Mouse (Mus musculus): ENCODE results near the gene Kif13a. TPM values are rescaled to one million over a fixed set of nuclear protein-coding genes. Genes with fewer than 3 reads are reported as not detected.

Kif13a gene
- total and polyA plus RNA-seq, 3 experiments, result 1.2 to 1.7 TPM; not detected in 1

GRCm38 (mm10) chr13:46859173-46859572 lies 70.5 kb downstream of the Kif13a start:
- Histone ChIP-seq H3K9ac (ENCODE audit: control insufficient read depth, low read depth, low read length, poor library complexity, severe bottlenecking) (no peak overlapping the region), H3K27ac (ENCODE audit: control insufficient read depth, low read depth, low read length) (no peak overlapping the region), H3K36me3 (ENCODE audit: control insufficient read depth in 1 of 2, insufficient read depth in 2 of 2, low read length in 2 of 2) (peaks cover 0 to 12% of the 10 kb centered on the region in 2 experiments; a peak in 2 of 4 replicates), H3K4me1 (ENCODE audit: control insufficient read depth in 1 of 2, insufficient read depth in 2 of 2, low read length in 2 of 2) (peaks cover 1 to 14% of the 10 kb centered on the region in 2 experiments; a peak in 2 of 4 replicates), H3K4me3 (ENCODE audit: control insufficient read depth in 1 of 2, insufficient read depth in 1 of 2, low read depth in 2 of 2, low read length in 2 of 2) (no peak overlapping the region), H3K79me2 (ENCODE audit: control insufficient read depth, insufficient read depth, low read length, poor library complexity) (no peaks in the 10 kb centered on the region), H3K27me3 (ENCODE audit: control insufficient read depth in 1 of 2, insufficient read depth in 2 of 2, low read length in 2 of 2) (no peaks in the 10 kb centered on the region; a peak in 1 of 4 replicates), H3K9me3 (replicated peaks; ENCODE audit: insufficient read depth, low read length) (no peaks in the 10 kb centered on the region)
- DNase-seq (ENCODE audit: low read depth, low spot score), result no peak
- TF ChIP-seq TBP (IDR thresholded peaks at IDR 0.05; ENCODE audit: low read depth, low read length), result no peak
- no peak for TF ChIP-seq JUND (IDR thresholded peaks at IDR 0.05; ENCODE audit: low read depth, low read length)
- TF ChIP-seq RCOR1 (IDR thresholded peaks at IDR 0.05; ENCODE audit: low read depth, low read length), result no peak
- no peak for TF ChIP-seq NELFE (IDR thresholded peaks at IDR 0.05; ENCODE audit: low read depth, low read length)
- TF ChIP-seq USF2 (IDR thresholded peaks at IDR 0.05; ENCODE audit: borderline replicate concordance in 1 of 2, insufficient read depth in 1 of 2, low read depth in 1 of 2, low read length in 2 of 2), result no peak
- TF ChIP-seq MAFK (IDR thresholded peaks at IDR 0.05; ENCODE audit: borderline replicate concordance, low read depth, low read length), result no peak
- TF ChIP-seq MYB (IDR thresholded peaks at IDR 0.05; ENCODE audit: low read depth, low read length), result no peak
- TF ChIP-seq SMC3 (IDR thresholded peaks at IDR 0.05; ENCODE audit: low read depth, low read length), result no peak
- TF ChIP-seq POLR2AphosphoS2 (IDR thresholded peaks at IDR 0.05; ENCODE audit: low read length), result no peak
- no peak for TF ChIP-seq MYC (IDR thresholded peaks at IDR 0.05; ENCODE audit: low read depth, low read length)

GRCm38 (mm10) chr13:46858835-46859152 lies 70.9 kb downstream of the Kif13a start:
- Histone ChIP-seq H3K27me3 (ENCODE audit: control insufficient read depth in 1 of 2, insufficient read depth in 2 of 2, low read length in 2 of 2) (no peaks in the 10 kb centered on the region; a peak in 1 of 4 replicates), H3K4me3 (ENCODE audit: control insufficient read depth in 1 of 2, insufficient read depth in 1 of 2, low read depth in 2 of 2, low read length in 2 of 2) (no peak overlapping the region), H3K79me2 (ENCODE audit: control insufficient read depth, insufficient read depth, low read length, poor library complexity) (no peaks in the 10 kb centered on the region), H3K9me3 (replicated peaks; ENCODE audit: insufficient read depth, low read length) (no peaks in the 10 kb centered on the region), H3K4me1 (ENCODE audit: control insufficient read depth in 1 of 2, insufficient read depth in 2 of 2, low read length in 2 of 2) (peaks cover 1 to 14% of the 10 kb centered on the region in 2 experiments; a peak in 2 of 4 replicates), H3K36me3 (ENCODE audit: control insufficient read depth in 1 of 2, insufficient read depth in 2 of 2, low read length in 2 of 2) (peaks cover 0 to 12% of the 10 kb centered on the region in 2 experiments; a peak in 2 of 4 replicates), H3K9ac (ENCODE audit: control insufficient read depth, low read depth, low read length, poor library complexity, severe bottlenecking) (no peak overlapping the region), H3K27ac (ENCODE audit: control insufficient read depth, low read depth, low read length) (no peak overlapping the region)
- no peak for TF ChIP-seq ETS1 (IDR thresholded peaks at IDR 0.05; ENCODE audit: low read depth, low read length)
- no peak for TF ChIP-seq UBTF (IDR thresholded peaks at IDR 0.05; ENCODE audit: borderline replicate concordance, insufficient read depth, low read depth, low read length)
- TF ChIP-seq TBP (IDR thresholded peaks at IDR 0.05; ENCODE audit: low read depth, low read length), result no peak
- no peak for TF ChIP-seq ZNF384 (IDR thresholded peaks at IDR 0.05; ENCODE audit: low read depth, low read length)
- no peak for TF ChIP-seq CHD2 (IDR thresholded peaks at IDR 0.05; ENCODE audit: low read length)
- TF ChIP-seq RCOR1 (IDR thresholded peaks at IDR 0.05; ENCODE audit: low read depth, low read length), result no peak
- no peak for TF ChIP-seq USF1 (IDR thresholded peaks at IDR 0.05; ENCODE audit: low read depth, low read length)
- no peak for TF ChIP-seq SIN3A (IDR thresholded peaks at IDR 0.05; ENCODE audit: low read length)
- no peak for TF ChIP-seq GATA1 (IDR thresholded peaks at IDR 0.05; ENCODE audit: low read depth, low read length)
- TF ChIP-seq BHLHE40 (IDR thresholded peaks at IDR 0.05; ENCODE audit: borderline replicate concordance, low read depth, low read length), result no peak
- TF ChIP-seq TCF12 (IDR thresholded peaks at IDR 0.05; ENCODE audit: low read depth, low read length), result no peak
- no peak for TF ChIP-seq POLR2AphosphoS2 (IDR thresholded peaks at IDR 0.05; ENCODE audit: low read length)
- no peak for TF ChIP-seq RAD21 (IDR thresholded peaks at IDR 0.05; ENCODE audit: low read depth, low read length)
- TF ChIP-seq SMC3 (IDR thresholded peaks at IDR 0.05; ENCODE audit: low read depth, low read length), result no peak
- DNase-seq (ENCODE audit: low read depth, low spot score), result no peak

All from MEL (cell line).